Mouse (Mus musculus) frontal cortex, postnatal 14 days (tissue): ENCODE results near the gene Etv6.
A peak's percentile ranks its signal among the peaks of the same experiment; 100 is the strongest.

Source experiments
- DNase-seq, 2 experiments: peaks; one replicate each; pipeline ENCODE4 v3.0.0; 2022; ENCODE audit warnings: low spot score in 2 of 2

The Etv6 gene

GRCm38 (mm10) chr6:134141616-134142165, 106.2 kb downstream of the Etv6 start:
- DNase-seq: no peak

- no peak for DNase-seq
Measured at GRCm38 (mm10) chr6:134142700-134143099, 107.2 kb downstream of the Etv6 start.

GRCm38 (mm10) chr6:134143649-134144097, 108.2 kb downstream of the Etv6 start:
- DNase-seq: no peak

GRCm38 (mm10) chr6:134144231-134145130, 109.0 kb downstream of the Etv6 start:
- DNase-seq: no peak

- DNase-seq: no peak
Measured at GRCm38 (mm10) chr6:134147596-134148442, 112.3 kb downstream of the Etv6 start.

GRCm38 (mm10) chr6:134148443-134148942, 113.0 kb downstream of the Etv6 start:
- DNase-seq: no peak

GRCm38 (mm10) chr6:134149606-134150005, 114.1 kb downstream of the Etv6 start:
- DNase-seq: no peak

GRCm38 (mm10) chr6:134151022-134151680, 115.7 kb downstream of the Etv6 start:
- no peak for DNase-seq

- DNase-seq: peak; percentile 38 to 49
Measured at GRCm38 (mm10) chr6:134151853-134152505, 116.5 kb downstream of the Etv6 start.

- DNase-seq: no peak
Measured at GRCm38 (mm10) chr6:134152539-134152938, 117.0 kb downstream of the Etv6 start.

GRCm38 (mm10) chr6:134154746-134155145, 119.2 kb downstream of the Etv6 start:
- DNase-seq: no peak

GRCm38 (mm10) chr6:134155900-134156623, 120.6 kb downstream of the Etv6 start:
- DNase-seq: no peak

GRCm38 (mm10) chr6:134157533-134158115, 122.1 kb downstream of the Etv6 start:
- no peak for DNase-seq

- no peak for DNase-seq
Measured at GRCm38 (mm10) chr6:134158201-134158600, 122.7 kb downstream of the Etv6 start.

GRCm38 (mm10) chr6:134159672-134160071, 124.2 kb downstream of the Etv6 start:
- DNase-seq: no peak

GRCm38 (mm10) chr6:134161040-134161439, 125.5 kb downstream of the Etv6 start:
- no peak for DNase-seq

- no peak for DNase-seq
Measured at GRCm38 (mm10) chr6:134163346-134163745, 127.8 kb downstream of the Etv6 start.

- no peak for DNase-seq
Measured at GRCm38 (mm10) chr6:134164356-134164755, 128.9 kb downstream of the Etv6 start.

GRCm38 (mm10) chr6:134165012-134165411, 129.5 kb downstream of the Etv6 start:
- no peak for DNase-seq

GRCm38 (mm10) chr6:134167963-134168362, 132.5 kb downstream of the Etv6 start:
- no peak for DNase-seq
